Mouse (Mus musculus): ENCODE results near the gene Kdm1b.

DNA sequence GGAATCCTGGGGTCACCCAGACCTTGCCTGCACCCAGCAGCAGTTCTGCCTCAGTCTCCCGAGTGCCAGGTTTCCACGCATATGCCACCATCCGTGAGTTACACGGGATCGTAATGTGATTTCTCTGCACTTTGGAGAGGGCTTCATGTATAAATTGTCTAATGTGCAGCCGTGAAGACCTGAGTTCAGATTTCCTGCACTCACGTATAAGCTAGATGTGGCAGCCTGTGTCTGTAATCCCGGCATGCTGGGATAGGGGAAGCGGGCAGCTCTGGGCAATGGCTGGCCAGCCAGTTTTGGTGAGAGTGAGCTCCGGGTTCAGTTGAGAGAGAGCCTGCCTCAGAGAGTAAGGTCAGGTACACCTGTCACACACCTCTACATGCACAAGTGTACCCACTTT is 23.2 kb downstream of the Kdm1b start:
- TF ChIP-seq CTCF (IDR thresholded peaks at IDR 0.05; ENCODE audit: control insufficient read depth, insufficient read depth, insufficient read length) (no peak), USF1 (IDR thresholded peaks at IDR 0.05; ENCODE audit: low read depth) (no peak), CEBPB (IDR thresholded peaks at IDR 0.05; ENCODE audit: low read depth) (no peak), MYOG (IDR thresholded peaks at IDR 0.05; ENCODE audit: control insufficient read depth, extremely low read depth, insufficient read length) (no peak), MAX (IDR thresholded peaks at IDR 0.05) (no peak), MYOD1 (IDR thresholded peaks at IDR 0.05; ENCODE audit: control insufficient read depth, insufficient read length, low read depth) (no peak)
